Mouse (Mus musculus) kidney, embryonic 14.5 days (tissue): ENCODE data around the gene Wdr17. TPM values are rescaled to one million over a fixed set of nuclear protein-coding genes. Genes with fewer than 3 reads are reported as not detected.

ENCODE experiments used
- ATAC-seq: fragments of 200-750 bp; cut with Nextera tagmentation; 2 replicates; pipeline ENCODE4 v1.8.0; 2017; ENCODE audit warnings: moderate number of reproducible peaks, mild to moderate bottlenecking, moderate TSS enrichment, moderate library complexity; ENCODE audit not compliant: low FRiP score, low TSS enrichment
- H3K27ac ChIP-seq: fragments of 300-500 bp; sonication (generic); 2 replicates; pipeline ENCODE4 v1.5.1; 2014; ENCODE audit warnings: low read depth, mild to moderate bottlenecking, low read length, moderate library complexity, mixed read lengths
- H3K27me3 ChIP-seq: fragments of 300-500 bp; sonication (generic); 2 replicates; pipeline ENCODE4 v1.6.1; 2014; ENCODE audit warnings: mild to moderate bottlenecking, low read length; ENCODE audit not compliant: control insufficient read depth, insufficient read depth
- H3K36me3 ChIP-seq: fragments of 300-500 bp; sonication (generic); 2 replicates; pipeline ENCODE4 v1.6.1; 2014; ENCODE audit warnings: low read length, mixed read lengths; ENCODE audit not compliant: control insufficient read depth, insufficient read depth
- H3K4me1 ChIP-seq: fragments of 300-500 bp; sonication (generic); 2 replicates; pipeline ENCODE4 v1.6.1; 2014; ENCODE audit warnings: low read length, mixed read lengths; ENCODE audit not compliant: control insufficient read depth, insufficient read depth
- H3K4me2 ChIP-seq: fragments of 300-500 bp; sonication (generic); replicated peaks from 2 replicates; pipeline ENCODE4 v1.6.1; 2014; ENCODE audit warnings: low read depth, mild to moderate bottlenecking, low read length
- H3K4me3 ChIP-seq: fragments of 300-500 bp; sonication (generic); 2 replicates; pipeline ENCODE4 v1.5.1; 2014; ENCODE audit warnings: mild to moderate bottlenecking, low read length
- H3K9ac ChIP-seq: fragments of 300-500 bp; sonication (generic); 2 replicates; pipeline ENCODE4 v1.6.1; 2014; ENCODE audit warnings: low read depth, mild to moderate bottlenecking, low read length, moderate library complexity
- H3K9me3 ChIP-seq: fragments of 300-500 bp; sonication (generic); 2 replicates; pipeline ENCODE4 v1.6.1; 2016; ENCODE audit warnings: low read length; ENCODE audit not compliant: control insufficient read depth
- WGBS: fragments of 180-500 bp; shearing (Covaris S2); extraction: QIAGEN DNeasy Blood & Tissue Kit; methylation state at CpG from one replicate; pipeline ENCODE4 v1.1.7; 2014; 5-methylcytosine and 5-hydroxymethylcytosine counted together
- polyA plus RNA-seq: library from polyadenylated mRNA; unstranded; fragments of >200 nt; fragmentation: Nextera tagmentation; extraction: Ambion mirVana; gene quantifications from 2 replicates; pipeline ENCODE4 v1.2.1, GENCODE M21; 2014

Gene Wdr17
- polyA plus RNA-seq, 1 experiment from 2014 or later, result 1.1 TPM

DNA sequence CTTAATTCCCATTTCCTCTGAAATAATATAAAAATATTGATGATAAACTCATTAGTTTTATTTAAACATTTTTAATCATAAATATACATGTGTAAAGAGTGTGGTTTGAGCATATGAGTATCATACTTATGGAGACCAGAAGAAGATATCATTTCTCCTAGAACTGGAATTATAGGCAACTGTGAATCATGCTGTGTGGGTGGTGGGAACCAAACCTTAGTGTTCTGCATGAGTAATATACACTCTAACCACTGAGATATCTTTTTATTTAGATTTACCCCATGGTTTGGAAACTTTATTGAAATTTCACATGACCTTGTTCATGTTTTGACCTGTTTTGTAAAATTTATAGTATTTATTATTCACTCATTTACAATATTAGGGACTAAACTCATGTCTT lies 68.3 kb downstream of the Wdr17 start:
- ATAC-seq, result no peak
- Histone ChIP-seq H3K4me1 (no peaks in the 10 kb centered on the region), H3K4me3 (no peak overlapping the region), H3K27me3 (no peaks in the 10 kb centered on the region), H3K4me2 (no peak overlapping the region), H3K9ac (no peak overlapping the region), H3K36me3 (no peaks in the 10 kb centered on the region), H3K9me3 (no peaks in the 10 kb centered on the region; the same call in 1 of the 2 replicates), H3K27ac (no peak overlapping the region)

- H3K9ac ChIP-seq, result no peak overlapping the region
- no peak overlapping the region for H3K4me3 ChIP-seq
- 84% methylated on average over 6 of the region's 6 CpGs for WGBS
- no peaks in the 10 kb centered on the region for H3K27me3 ChIP-seq
- no peak overlapping the region for H3K4me2 ChIP-seq
- no peaks in the 10 kb centered on the region for H3K9me3 ChIP-seq
- no peak overlapping the region for H3K27ac ChIP-seq
- H3K4me1 ChIP-seq, result no peaks in the 10 kb centered on the region
- no peak for ATAC-seq
- no peaks in the 10 kb centered on the region for H3K36me3 ChIP-seq
Observed at GRCm38 (mm10) chr8:54808217-54808616, 78.8 kb downstream of the Wdr17 start.

DNA sequence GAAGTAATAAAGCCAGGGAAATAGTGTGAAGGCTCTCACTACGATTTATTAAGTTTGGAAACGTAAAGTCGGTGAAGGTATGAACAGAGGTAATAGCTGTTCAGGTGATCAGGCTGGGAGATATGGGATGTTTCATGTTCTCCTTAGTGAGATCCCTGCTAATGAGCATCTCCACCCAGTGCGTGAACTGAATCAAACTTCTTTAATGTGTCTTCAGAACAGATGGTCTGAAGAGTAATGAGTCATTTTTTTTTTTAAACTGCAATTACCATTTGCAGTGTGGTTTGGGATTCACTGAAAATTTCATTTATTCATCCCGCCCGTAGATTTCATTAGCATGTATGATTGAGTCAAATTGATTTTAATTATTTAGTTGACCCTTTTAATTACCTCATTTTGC lies 80.8 kb downstream of the Wdr17 start:
- Histone ChIP-seq H3K4me1 (no peaks in the 10 kb centered on the region), H3K27me3 (no peaks in the 10 kb centered on the region), H3K4me3 (no peak overlapping the region), H3K4me2 (no peak overlapping the region), H3K9me3 (no peaks in the 10 kb centered on the region), H3K27ac (no peak overlapping the region), H3K9ac (no peak overlapping the region), H3K36me3 (no peaks in the 10 kb centered on the region)
- ATAC-seq, result no peak
- 88% methylated on average over 6 of the region's 6 CpGs for WGBS

GRCm38 (mm10) chr8:54792699-54793061 lies 94.3 kb downstream of the Wdr17 start:
- no peak overlapping the region for H3K27ac ChIP-seq
- no peaks in the 10 kb centered on the region for H3K4me1 ChIP-seq
- 96% methylated on average over 2 of the region's 2 CpGs for WGBS
- H3K27me3 ChIP-seq, result no peaks in the 10 kb centered on the region
- no peaks in the 10 kb centered on the region for H3K9me3 ChIP-seq
- H3K36me3 ChIP-seq, result no peaks in the 10 kb centered on the region
- no peak for ATAC-seq
- no peak overlapping the region for H3K4me3 ChIP-seq
- no peak overlapping the region for H3K4me2 ChIP-seq
- no peak overlapping the region for H3K9ac ChIP-seq

GRCm38 (mm10) chr8:54791858-54792698 lies 94.9 kb downstream of the Wdr17 start:
- no peaks in the 10 kb centered on the region for H3K27me3 ChIP-seq
- H3K4me1 ChIP-seq, result no peaks in the 10 kb centered on the region
- H3K4me2 ChIP-seq, result no peak overlapping the region
- 89% methylated on average over 2 of the region's 2 CpGs for WGBS
- no peaks in the 10 kb centered on the region for H3K9me3 ChIP-seq
- ATAC-seq, result no peak
- no peak overlapping the region for H3K9ac ChIP-seq
- no peak overlapping the region for H3K27ac ChIP-seq
- H3K36me3 ChIP-seq, result no peaks in the 10 kb centered on the region
- no peak overlapping the region for H3K4me3 ChIP-seq

GRCm38 (mm10) chr8:54780134-54780942 lies 106.6 kb downstream of the Wdr17 start:
- Histone ChIP-seq H3K27me3 (no peaks in the 10 kb centered on the region), H3K4me2 (peak overlapping the region; percentile 54), H3K36me3 (no peaks in the 10 kb centered on the region), H3K9ac (peak overlapping the region; percentile 36; the same call in 1 of the 2 replicates), H3K27ac (peak overlapping the region; percentile 6; the same call in 1 of the 2 replicates), H3K4me3 (peak overlapping the region; percentile 36), H3K9me3 (no peaks in the 10 kb centered on the region), H3K4me1 (no peaks in the 10 kb centered on the region)
- 10% methylated on average over 16 of the region's 16 CpGs for WGBS
- peak; percentile 86 for ATAC-seq

DNA sequence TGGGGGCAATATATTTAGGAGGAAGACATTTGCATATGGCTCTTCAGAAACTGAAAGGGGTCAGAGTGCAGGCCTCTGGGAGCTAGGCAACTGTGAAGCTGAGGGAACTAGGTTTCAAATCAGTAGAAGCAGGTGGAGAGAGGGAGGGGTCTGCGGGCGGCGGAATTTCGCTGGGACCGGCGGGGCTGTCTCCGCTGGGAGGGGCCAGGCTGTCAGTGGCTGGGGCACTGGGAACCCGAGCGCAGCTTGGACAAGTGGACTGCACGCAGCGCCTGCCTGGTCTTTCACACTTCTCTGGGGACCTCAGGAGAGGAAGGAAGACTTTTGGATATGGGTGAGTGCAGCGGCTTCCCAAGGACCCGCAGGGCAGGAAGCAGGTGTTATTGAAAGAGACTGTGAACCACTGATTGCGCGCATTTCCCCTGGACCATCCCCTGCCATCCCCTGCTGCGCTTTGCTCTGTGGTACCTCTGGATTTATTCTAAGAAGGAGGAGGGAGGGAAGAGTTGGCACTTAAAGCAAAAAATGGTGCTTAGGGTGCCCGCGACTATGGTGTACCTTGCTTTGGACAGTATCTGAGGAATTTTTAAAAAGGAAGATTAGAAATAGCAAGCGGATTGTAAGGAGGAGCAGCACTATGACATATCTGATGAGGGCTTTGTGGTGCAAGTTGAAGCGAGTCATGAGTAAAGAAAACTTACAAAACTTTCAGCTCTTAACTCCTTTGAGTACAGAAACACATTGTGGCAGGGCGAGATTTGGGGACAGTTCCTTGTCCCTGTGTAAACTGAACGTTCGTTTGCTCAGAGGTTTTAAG lies 107.5 kb downstream of the Wdr17 start:
- Histone ChIP-seq H3K9ac (peak overlapping the region; percentile 36; the same call in 1 of the 2 replicates), H3K4me3 (peak overlapping the region; percentile 36), H3K9me3 (no peaks in the 10 kb centered on the region), H3K4me1 (no peaks in the 10 kb centered on the region), H3K27ac (peak overlapping the region; percentile 6; the same call in 1 of the 2 replicates), H3K27me3 (no peaks in the 10 kb centered on the region), H3K36me3 (no peaks in the 10 kb centered on the region), H3K4me2 (peak overlapping the region; percentile 54)
- WGBS, result under 1% methylated on average over 23 of the region's 23 CpGs
- peak; percentile 87 for ATAC-seq

DNA sequence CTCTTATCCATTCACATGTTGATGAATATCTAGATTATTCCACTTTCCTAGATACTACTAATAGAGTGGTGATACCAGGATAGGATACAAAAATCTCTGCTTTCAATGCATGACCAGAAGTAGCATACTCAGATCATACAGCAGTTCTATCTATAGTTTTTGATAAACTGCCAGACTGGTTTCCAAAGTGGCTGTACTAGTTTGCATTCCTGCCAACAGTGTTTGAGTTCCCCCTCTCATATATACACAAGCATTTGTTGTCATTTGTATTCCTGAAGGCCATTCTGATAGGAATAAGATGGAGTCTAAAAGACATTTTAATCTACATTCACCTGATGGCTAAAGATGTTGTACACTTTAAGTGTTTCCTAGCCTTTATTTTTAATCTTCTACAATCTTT lies 110.0 kb downstream of the Wdr17 start:
- no peaks in the 10 kb centered on the region for H3K4me1 ChIP-seq
- H3K27me3 ChIP-seq, result no peaks in the 10 kb centered on the region
- H3K27ac ChIP-seq, result no peak overlapping the region
- no peaks in the 10 kb centered on the region for H3K9me3 ChIP-seq
- no peak overlapping the region for H3K4me3 ChIP-seq
- no peaks in the 10 kb centered on the region for H3K36me3 ChIP-seq
- H3K4me2 ChIP-seq, result no peak overlapping the region
- no peak overlapping the region for H3K9ac ChIP-seq
- no peak for ATAC-seq
